Mouse (Mus musculus): ENCODE measurements around the gene Rapgef4.
A peak's percentile ranks its signal among the peaks of the same experiment; 100 is the strongest.
"Not testable (repeated sequence)": the region's sequence is repeated elsewhere in the genome, so short reads cannot be mapped to it uniquely, and the experiment has no call there.

The Rapgef4 gene

GRCm38 (mm10) chr2:72055476-72055875 lies 74.4 kb downstream of the Rapgef4 start:
- Histone ChIP-seq H3K36me3 (ENCODE audit: control insufficient read depth, insufficient read depth, low read length, poor library complexity, severe bottlenecking) (no peaks in the 10 kb centered on the region), H3K27me3 (ENCODE audit: control insufficient read depth, insufficient read depth, low read length, poor library complexity, severe bottlenecking) (no peaks in the 10 kb centered on the region)
- no peak for DNase-seq (ENCODE audit: low read depth, low spot score)

GRCm38 (mm10) chr2:72056081-72056874 lies 75.2 kb downstream of the Rapgef4 start:
- no peak for DNase-seq (ENCODE audit: low read depth, low spot score)
- Histone ChIP-seq H3K27me3 (ENCODE audit: control insufficient read depth, insufficient read depth, low read length, poor library complexity, severe bottlenecking) (no peaks in the 10 kb centered on the region), H3K36me3 (ENCODE audit: control insufficient read depth, insufficient read depth, low read length, poor library complexity, severe bottlenecking) (no peaks in the 10 kb centered on the region)

GRCm38 (mm10) chr2:72062931-72063330 lies 81.9 kb downstream of the Rapgef4 start:
- no peaks in the 10 kb centered on the region for H3K27me3 ChIP-seq (ENCODE audit: control insufficient read depth, insufficient read depth, low read length, poor library complexity, severe bottlenecking)
- no peak for DNase-seq (ENCODE audit: low read depth, low spot score)
- no peaks in the 10 kb centered on the region for H3K36me3 ChIP-seq (ENCODE audit: control insufficient read depth, insufficient read depth, low read length, poor library complexity, severe bottlenecking)

GRCm38 (mm10) chr2:72068505-72068904 lies 87.5 kb downstream of the Rapgef4 start:
- H3K36me3 ChIP-seq (ENCODE audit: control insufficient read depth, insufficient read depth, low read length, poor library complexity, severe bottlenecking): no peaks in the 10 kb centered on the region
- DNase-seq (ENCODE audit: low read depth, low spot score): no peak
- no peaks in the 10 kb centered on the region for H3K27me3 ChIP-seq (ENCODE audit: control insufficient read depth, insufficient read depth, low read length, poor library complexity, severe bottlenecking)

GRCm38 (mm10) chr2:72070086-72070485 lies 89.0 kb downstream of the Rapgef4 start:
- no peaks in the 10 kb centered on the region for H3K27me3 ChIP-seq (ENCODE audit: control insufficient read depth, insufficient read depth, low read length, poor library complexity, severe bottlenecking)
- H3K36me3 ChIP-seq (ENCODE audit: control insufficient read depth, insufficient read depth, low read length, poor library complexity, severe bottlenecking): no peaks in the 10 kb centered on the region
- no peak for DNase-seq (ENCODE audit: low read depth, low spot score)

GRCm38 (mm10) chr2:72073121-72073520 lies 92.1 kb downstream of the Rapgef4 start:
- not testable (repeated sequence) for H3K36me3 ChIP-seq (ENCODE audit: control insufficient read depth, insufficient read depth, low read length, poor library complexity, severe bottlenecking); DNase-seq (ENCODE audit: low read depth, low spot score); H3K27me3 ChIP-seq (ENCODE audit: control insufficient read depth, insufficient read depth, low read length, poor library complexity, severe bottlenecking)

GRCm38 (mm10) chr2:72074999-72075561 lies 94.0 kb downstream of the Rapgef4 start:
- no peaks in the 10 kb centered on the region for H3K36me3 ChIP-seq (ENCODE audit: control insufficient read depth, insufficient read depth, low read length, poor library complexity, severe bottlenecking)
- DNase-seq (ENCODE audit: low read depth, low spot score): no peak
- no peaks in the 10 kb centered on the region for H3K27me3 ChIP-seq (ENCODE audit: control insufficient read depth, insufficient read depth, low read length, poor library complexity, severe bottlenecking)

- no peak for DNase-seq (ENCODE audit: low read depth, low spot score)
- no peaks in the 10 kb centered on the region for H3K27me3 ChIP-seq (ENCODE audit: control insufficient read depth, insufficient read depth, low read length, poor library complexity, severe bottlenecking)
- no peaks in the 10 kb centered on the region for H3K36me3 ChIP-seq (ENCODE audit: control insufficient read depth, insufficient read depth, low read length, poor library complexity, severe bottlenecking)
These were observed 96.6 kb downstream of the Rapgef4 start for GRCm38 (mm10) chr2:72077490-72078139.

- H3K36me3 ChIP-seq (ENCODE audit: control insufficient read depth, insufficient read depth, low read length, poor library complexity, severe bottlenecking): no peaks in the 10 kb centered on the region
- no peaks in the 10 kb centered on the region for H3K27me3 ChIP-seq (ENCODE audit: control insufficient read depth, insufficient read depth, low read length, poor library complexity, severe bottlenecking)
- peak; percentile 41 for DNase-seq (ENCODE audit: low read depth, low spot score)
These were observed 97.1 kb downstream of the Rapgef4 start for GRCm38 (mm10) chr2:72078140-72078521.

GRCm38 (mm10) chr2:72079110-72079509 lies 98.1 kb downstream of the Rapgef4 start:
- DNase-seq (ENCODE audit: low read depth, low spot score): peak; percentile 8

GRCm38 (mm10) chr2:72082846-72083245 lies 101.8 kb downstream of the Rapgef4 start:
- no peaks in the 10 kb centered on the region for H3K36me3 ChIP-seq (ENCODE audit: control insufficient read depth, insufficient read depth, low read length, poor library complexity, severe bottlenecking)
- no peaks in the 10 kb centered on the region for H3K27me3 ChIP-seq (ENCODE audit: control insufficient read depth, insufficient read depth, low read length, poor library complexity, severe bottlenecking)
- DNase-seq (ENCODE audit: low read depth, low spot score): no peak

More at GRCm38 (mm10) chr2:72079110-72079509, 98.1 kb downstream of the Rapgef4 start:
- no peaks in the 10 kb centered on the region for H3K36me3 ChIP-seq (ENCODE audit: control insufficient read depth, insufficient read depth, low read length, poor library complexity, severe bottlenecking)
- H3K27me3 ChIP-seq (ENCODE audit: control insufficient read depth, insufficient read depth, low read length, poor library complexity, severe bottlenecking): no peaks in the 10 kb centered on the region

GRCm38 (mm10) chr2:72088886-72089285 lies 107.8 kb downstream of the Rapgef4 start:
- Histone ChIP-seq H3K27me3 (ENCODE audit: control insufficient read depth, insufficient read depth, low read length, poor library complexity, severe bottlenecking) (no peaks in the 10 kb centered on the region), H3K36me3 (ENCODE audit: control insufficient read depth, insufficient read depth, low read length, poor library complexity, severe bottlenecking) (no peaks in the 10 kb centered on the region)
- no peak for DNase-seq (ENCODE audit: low read depth, low spot score)

GRCm38 (mm10) chr2:72090061-72090460 lies 109.0 kb downstream of the Rapgef4 start:
- no peaks in the 10 kb centered on the region for H3K27me3 ChIP-seq (ENCODE audit: control insufficient read depth, insufficient read depth, low read length, poor library complexity, severe bottlenecking)
- no peak for DNase-seq (ENCODE audit: low read depth, low spot score)
- H3K36me3 ChIP-seq (ENCODE audit: control insufficient read depth, insufficient read depth, low read length, poor library complexity, severe bottlenecking): no peaks in the 10 kb centered on the region

GRCm38 (mm10) chr2:72092046-72092445 lies 111.0 kb downstream of the Rapgef4 start:
- DNase-seq (ENCODE audit: low read depth, low spot score): no peak
- no peaks in the 10 kb centered on the region for H3K36me3 ChIP-seq (ENCODE audit: control insufficient read depth, insufficient read depth, low read length, poor library complexity, severe bottlenecking)

GRCm38 (mm10) chr2:72093402-72094037 lies 112.5 kb downstream of the Rapgef4 start:
- no peak for DNase-seq (ENCODE audit: low read depth, low spot score)
- H3K36me3 ChIP-seq (ENCODE audit: control insufficient read depth, insufficient read depth, low read length, poor library complexity, severe bottlenecking): no peaks in the 10 kb centered on the region

More at GRCm38 (mm10) chr2:72092046-72092445, 111.0 kb downstream of the Rapgef4 start:
- no peaks in the 10 kb centered on the region for H3K27me3 ChIP-seq (ENCODE audit: control insufficient read depth, insufficient read depth, low read length, poor library complexity, severe bottlenecking)

More at GRCm38 (mm10) chr2:72093402-72094037, 112.5 kb downstream of the Rapgef4 start:
- H3K27me3 ChIP-seq (ENCODE audit: control insufficient read depth, insufficient read depth, low read length, poor library complexity, severe bottlenecking): no peaks in the 10 kb centered on the region

Data from splenic B cell, adult 2 months (primary cell).